11 mouse cellular contexts compared by ENCODE assay signal in the genomic region with DNA sequence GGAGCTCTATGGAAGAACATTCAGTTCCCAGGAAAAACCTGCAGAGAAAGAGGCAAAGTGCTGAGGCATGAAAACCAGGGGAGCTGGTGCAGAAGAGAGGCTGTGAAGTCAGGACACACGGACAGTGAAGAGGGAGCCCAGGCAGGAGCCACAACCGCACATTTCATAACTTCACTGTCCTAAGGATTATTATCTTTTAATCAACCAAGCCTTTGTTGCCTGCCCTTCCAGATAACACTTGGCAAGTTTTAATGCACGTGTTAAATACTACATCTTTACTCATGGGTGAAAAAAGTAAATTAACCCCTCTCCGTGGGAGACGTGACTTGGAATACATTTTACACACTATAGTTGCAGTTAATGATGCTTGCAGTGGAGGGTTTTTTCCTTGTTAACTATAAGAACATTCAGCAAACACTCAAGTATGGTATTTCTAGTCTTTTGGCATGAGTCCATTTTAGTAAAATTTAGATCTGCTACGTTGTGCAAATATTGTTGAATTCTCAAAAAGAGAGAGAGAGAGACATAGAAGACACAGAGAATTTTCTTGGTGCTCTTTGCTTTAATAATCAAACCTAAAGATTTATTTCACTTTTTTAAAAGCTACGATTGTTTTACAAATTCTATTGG. TPM values are rescaled to one million over a fixed set of nuclear protein-coding genes. Genes with fewer than 3 reads are reported as not detected.
DNase-seq lines count a peak whose midpoint lies in the region; ATAC-seq and TF ChIP-seq lines count a peak whose summit lies in the region.
"Had no signal": no experiment of that assay in that cellular context is flagged by ENCODE, and none has a peak within 500 bp of the region (broad histone marks: within the 10 kb centered on the region; RNA-seq: fewer than 3 reads in every experiment).

No protein-coding gene starts in this region.

- 64% methylated on average over 7 of the region's 7 CpGs for WGBS in heart, embryonic 13.5 days
- 22% methylated on average over 7 of the region's 7 CpGs for WGBS in kidney, postnatal 0 days
- 54% methylated on average over 7 of the region's 7 CpGs for WGBS in embryonic facial prominence, embryonic 14.5 days
- 42% methylated on average over 7 of the region's 7 CpGs for WGBS in limb, embryonic 15.5 days

- ATAC-seq in heart, embryonic 13.5 days (ENCODE audit: extremely low read depth, insufficient number of reproducible peaks, low FRiP score, low TSS enrichment): no peak
- peak; percentile 20; the same call in 1 of the 2 replicates for ATAC-seq in kidney, postnatal 0 days (replicated peaks; ENCODE audit: low FRiP score, low read depth)
- ATAC-seq in embryonic facial prominence, embryonic 14.5 days (ENCODE audit: low read depth): no peak
- no peak for ATAC-seq in limb, embryonic 15.5 days (ENCODE audit: insufficient number of reproducible peaks, low FRiP score, low TSS enrichment, low read depth)
- ATAC-seq: forebrain, embryonic 13.5 days had no signal

- peak overlapping the region; percentile 72 for H3K4me2 ChIP-seq in heart, embryonic 13.5 days
- peak overlapping the region; percentile 71 for H3K4me2 ChIP-seq in kidney, postnatal 0 days (ENCODE audit: low read length)
- H3K4me2 ChIP-seq in embryonic facial prominence, embryonic 14.5 days (ENCODE audit: low read depth, low read length): peak overlapping the region; percentile 65
- H3K4me2 ChIP-seq in limb, embryonic 15.5 days: peak overlapping the region; percentile 61

- H3K4me1 ChIP-seq in heart, embryonic 13.5 days: peaks cover 63% of the 10 kb centered on the region
- peaks cover 16% of the 10 kb centered on the region; the same call in 1 of the 2 replicates for H3K4me1 ChIP-seq in kidney, postnatal 0 days (replicated peaks; ENCODE audit: insufficient read depth, low read length)
- H3K4me1 ChIP-seq in embryonic facial prominence, embryonic 14.5 days (ENCODE audit: control insufficient read depth, insufficient read depth, low read length): peaks cover 20% of the 10 kb centered on the region; the same call in 1 of the 2 replicates
- H3K4me1 ChIP-seq in limb, embryonic 15.5 days: peaks cover 39% of the 10 kb centered on the region

- intact Hi-C loops in heart, postnatal 14 days (cut with DNase I): no loop called here

- no peak for TF ChIP-seq CTCF in kidney, postnatal 0 days (IDR thresholded peaks at IDR 0.05; ENCODE audit: low read depth)

- DNase-seq in heart, postnatal 14 days: no peak
- DNase-seq in kidney, postnatal 0 days (ENCODE audit: low spot score): peak; percentile 52
- DNase-seq in kidney, adult 18-20 months: no peak
- DNase-seq in embryonic facial prominence, embryonic 14.5 days (ENCODE audit: low spot score): peak; percentile 35
- no peak for DNase-seq in layer of hippocampus, adult 9-10 months (ENCODE audit: low spot score)
- no peak for DNase-seq in testis, postnatal 10 days (ENCODE audit: low spot score)
- DNase-seq: cerebellum, adult 11-12 months had no signal

- H3K27ac ChIP-seq in heart, embryonic 13.5 days (replicated peaks): peak overlapping the region; percentile 63
- peak overlapping the region; percentile 93 for H3K27ac ChIP-seq in kidney, postnatal 0 days
- H3K27ac ChIP-seq in embryonic facial prominence, embryonic 14.5 days (replicated peaks; ENCODE audit: low read depth, low read length): peak overlapping the region; percentile 93
- H3K27ac ChIP-seq in limb, embryonic 15.5 days: peak overlapping the region; percentile 94
- H3K27ac ChIP-seq: forebrain, embryonic 13.5 days had no signal

- peaks cover 53% of the 10 kb centered on the region for H3K36me3 ChIP-seq in heart, embryonic 13.5 days
- H3K36me3 ChIP-seq in kidney, postnatal 0 days (ENCODE audit: insufficient read depth, low read length): peaks cover 20% of the 10 kb centered on the region
- peaks cover 48% of the 10 kb centered on the region for H3K36me3 ChIP-seq in embryonic facial prominence, embryonic 14.5 days (ENCODE audit: control insufficient read depth, insufficient read depth, low read length)
- peaks cover 17% of the 10 kb centered on the region for H3K36me3 ChIP-seq in limb, embryonic 15.5 days

- peak overlapping the region; percentile 80 for H3K4me3 ChIP-seq in heart, embryonic 13.5 days
- 0 out of 2 replicates have a peak overlapping the region, but pooled peaks have one; percentile 4 for H3K4me3 ChIP-seq in kidney, postnatal 0 days (replicated peaks; ENCODE audit: low read depth, low read length)
- peak overlapping the region; percentile 95 for H3K4me3 ChIP-seq in embryonic facial prominence, embryonic 14.5 days (ENCODE audit: low read depth, low read length)
- peak overlapping the region; percentile 81 for H3K4me3 ChIP-seq in limb, embryonic 15.5 days
- H3K4me3 ChIP-seq: forebrain, embryonic 13.5 days; megakaryocyte, embryonic 14.5 days had no signal

- no peaks in the 10 kb centered on the region for H3K9me3 ChIP-seq in heart, embryonic 13.5 days
- H3K9me3 ChIP-seq in kidney, postnatal 0 days (replicated peaks; ENCODE audit: low read length): no peaks in the 10 kb centered on the region
- no peaks in the 10 kb centered on the region for H3K9me3 ChIP-seq in embryonic facial prominence, embryonic 14.5 days (ENCODE audit: control insufficient read depth, low read length)
- H3K9me3 ChIP-seq in limb, embryonic 15.5 days: no peaks in the 10 kb centered on the region
- H3K9me3 ChIP-seq: forebrain, embryonic 13.5 days had no signal

- H3K9ac ChIP-seq in heart, embryonic 13.5 days: peak overlapping the region; percentile 98
- H3K9ac ChIP-seq in kidney, postnatal 0 days (ENCODE audit: low read depth, low read length): peak overlapping the region; percentile 45; the same call in 1 of the 2 replicates
- peak overlapping the region; percentile 60; the same call in 1 of the 2 replicates for H3K9ac ChIP-seq in embryonic facial prominence, embryonic 14.5 days (ENCODE audit: low read depth, low read length)
- peak overlapping the region; percentile 44; the same call in 1 of the 2 replicates for H3K9ac ChIP-seq in limb, embryonic 15.5 days
- H3K9ac ChIP-seq: forebrain, embryonic 13.5 days had no signal

- H3K27me3 ChIP-seq in heart, embryonic 13.5 days (replicated peaks): no peaks in the 10 kb centered on the region
- no peaks in the 10 kb centered on the region for H3K27me3 ChIP-seq in kidney, postnatal 0 days (ENCODE audit: insufficient read depth, low read length)
- H3K27me3 ChIP-seq in embryonic facial prominence, embryonic 14.5 days (replicated peaks; ENCODE audit: control insufficient read depth, insufficient read depth, low read length): no peaks in the 10 kb centered on the region
- no peaks in the 10 kb centered on the region for H3K27me3 ChIP-seq in limb, embryonic 15.5 days
- H3K27me3 ChIP-seq: forebrain, embryonic 13.5 days had no signal

RNA-seq across cellular contexts. Expression of gene Fstl1, which starts 3.1 kb away (rescaled TPM):
- polyA plus RNA-seq in heart, embryonic 13.5 days (2015; fragmentation: Nextera tagmentation; extraction: Ambion mirVana): 429 and 466 TPM in 2 replicates
- 100 to 1,000 TPM; 221 to 228 TPM for total RNA-seq in heart, postnatal 14 days (2021)
- polyA plus RNA-seq in kidney, postnatal 0 days (2015; fragmentation: Nextera tagmentation; extraction: Ambion mirVana): 641 and 681 TPM in 2 replicates
- 833 and 870 TPM in 2 replicates for polyA plus RNA-seq in embryonic facial prominence, embryonic 14.5 days (2014; fragmentation: Nextera tagmentation; extraction: Ambion mirVana)
- polyA plus RNA-seq in limb, embryonic 15.5 days (2015; fragmentation: Nextera tagmentation; extraction: Ambion mirVana): 835 and 854 TPM in 2 replicates

Comparison
In these comparisons a context has a peak if more than half of its experiments do, and no peak if none do; other contexts are left out.
1. DNase-seq: peak in kidney, postnatal 0 days (single experiment) and embryonic facial prominence, embryonic 14.5 days (single experiment); none in heart, postnatal 14 days (0 of 2), kidney, adult 18-20 months (single experiment), layer of hippocampus, adult 9-10 months (single experiment) and testis, postnatal 10 days (single experiment).
2. H3K4me3 ChIP-seq: peak in every context shown above with its lines; median percentile 95 in embryonic facial prominence, embryonic 14.5 days; 81 in limb, embryonic 15.5 days; 80 in heart, embryonic 13.5 days; 4 in kidney, postnatal 0 days.
3. H3K9ac ChIP-seq: peak in every context shown above with its lines; median percentile 98 in heart, embryonic 13.5 days; 60 in embryonic facial prominence, embryonic 14.5 days; 45 in kidney, postnatal 0 days; 44 in limb, embryonic 15.5 days.
4. Peak in every context shown above with its lines, with median percentiles within 50 percentile points of each other: H3K27ac ChIP-seq and H3K4me2 ChIP-seq.